Mouse (Mus musculus) hindbrain, postnatal 0 days (tissue): ENCODE measurements around the gene Itga9. TPM values are rescaled to one million over a fixed set of nuclear protein-coding genes. Genes with fewer than 3 reads are reported as not detected.

ENCODE experiments used
- ATAC-seq: fragments of 200-750 bp; cut with Nextera tagmentation; 2 replicates; pipeline ENCODE4 v1.8.0; 2017; ENCODE audit warnings: mild to moderate bottlenecking, moderate TSS enrichment, moderate library complexity
- DNase-seq: peaks from one replicate; pipeline ENCODE4 v3.0.0-alpha.2; 2015; ENCODE audit warnings: low spot score
- H3K27ac ChIP-seq: fragments of 300-500 bp; sonication (generic); 2 replicates; pipeline ENCODE4 v1.5.1; 2014; ENCODE audit warnings: mild to moderate bottlenecking
- H3K27me3 ChIP-seq: fragments of 300-500 bp; sonication (generic); 2 replicates; pipeline ENCODE4 v1.6.1; 2014; ENCODE audit warnings: low read length, mixed read lengths; ENCODE audit not compliant: insufficient read depth
- H3K36me3 ChIP-seq: fragments of 300-500 bp; sonication (generic); 2 replicates; pipeline ENCODE4 v1.6.1; 2014; ENCODE audit warnings: low read length, mixed read lengths; ENCODE audit not compliant: insufficient read depth
- H3K4me1 ChIP-seq: fragments of 300-500 bp; sonication (generic); 2 replicates; pipeline ENCODE4 v1.6.1; 2014; ENCODE audit warnings: antibody characterized with exemption, low read length, mixed read lengths; ENCODE audit not compliant: insufficient read depth
- H3K4me2 ChIP-seq: fragments of 300-500 bp; sonication (generic); 2 replicates; pipeline ENCODE4 v1.6.1; 2014; ENCODE audit warnings: low read depth, mild to moderate bottlenecking, low read length, moderate library complexity, mixed read lengths
- H3K4me3 ChIP-seq: fragments of 300-500 bp; sonication (generic); 2 replicates; pipeline ENCODE4 v1.5.1; 2014; ENCODE audit warnings: low read length
- H3K9ac ChIP-seq: fragments of 300-500 bp; sonication (generic); replicated peaks from 2 replicates; pipeline ENCODE4 v1.6.1; 2014; ENCODE audit warnings: mild to moderate bottlenecking, low read length, moderate library complexity, mixed read lengths
- H3K9me3 ChIP-seq: fragments of 300-500 bp; sonication (generic); 2 replicates; pipeline ENCODE4 v1.6.1; 2016; ENCODE audit warnings: low read length, mixed read lengths
- CTCF ChIP-seq: IDR thresholded peaks from 2 replicates; pipeline ENCODE4 v1.5.1; 2016; ENCODE audit warnings: antibody characterized with exemption, control low read depth, low read depth
- WGBS: fragments of 180-500 bp; shearing (Covaris S2); extraction: QIAGEN DNeasy Blood & Tissue Kit; methylation state at CpG from one replicate; pipeline ENCODE4 v1.1.7; 2014; 5-methylcytosine and 5-hydroxymethylcytosine counted together
- polyA plus RNA-seq: library from polyadenylated mRNA; unstranded; fragments of >200 nt; fragmentation: Nextera tagmentation; extraction: Ambion mirVana; gene quantifications from 2 replicates; pipeline ENCODE4 v1.2.1, GENCODE M21; 2015
- total RNA-seq: library from RNA; depleted of rRNA; stranded (reverse); fragments of >200 nt; gene quantifications from 2 replicates; pipeline ENCODE4 v1.2.3, GENCODE M21; 2014

The Itga9 gene
- total and polyA plus RNA-seq, 2 experiments from 2014 or later = 1.5 to 4.4 TPM

DNA sequence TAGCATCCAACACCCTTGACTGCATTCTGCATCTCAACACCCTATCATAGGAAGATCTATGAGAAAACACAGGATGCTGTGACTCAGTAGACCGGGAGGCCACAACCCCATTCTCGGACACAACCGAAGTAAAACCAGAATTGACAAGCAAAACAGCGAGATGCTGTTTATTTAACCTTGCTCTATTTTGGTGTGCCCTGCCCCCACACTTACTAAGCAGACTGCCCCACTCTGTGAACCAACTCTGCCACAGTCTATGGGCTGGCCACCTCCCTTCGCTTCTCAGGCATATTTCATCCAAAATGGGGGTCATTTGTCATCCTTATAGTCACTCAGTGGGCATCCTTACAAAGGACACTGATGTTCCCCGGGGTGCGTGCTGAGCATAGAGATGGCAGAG, 160.5 kb downstream of the Itga9 start:
- H3K4me1 ChIP-seq = peaks cover 16% of the 10 kb centered on the region
- ATAC-seq = peak; percentile 40; the same call in 1 of the 2 replicates
- no peak overlapping the region for H3K9ac ChIP-seq
- DNase-seq = peak; percentile 40
- 68% methylated on average over 7 of the region's 7 CpGs for WGBS
- no peak overlapping the region for H3K27ac ChIP-seq
- H3K4me3 ChIP-seq = no peak overlapping the region
- H3K9me3 ChIP-seq = no peaks in the 10 kb centered on the region
- TF ChIP-seq CTCF = no peak
- no peaks in the 10 kb centered on the region for H3K27me3 ChIP-seq
- no peaks in the 10 kb centered on the region for H3K36me3 ChIP-seq
- H3K4me2 ChIP-seq = no peak overlapping the region

DNA sequence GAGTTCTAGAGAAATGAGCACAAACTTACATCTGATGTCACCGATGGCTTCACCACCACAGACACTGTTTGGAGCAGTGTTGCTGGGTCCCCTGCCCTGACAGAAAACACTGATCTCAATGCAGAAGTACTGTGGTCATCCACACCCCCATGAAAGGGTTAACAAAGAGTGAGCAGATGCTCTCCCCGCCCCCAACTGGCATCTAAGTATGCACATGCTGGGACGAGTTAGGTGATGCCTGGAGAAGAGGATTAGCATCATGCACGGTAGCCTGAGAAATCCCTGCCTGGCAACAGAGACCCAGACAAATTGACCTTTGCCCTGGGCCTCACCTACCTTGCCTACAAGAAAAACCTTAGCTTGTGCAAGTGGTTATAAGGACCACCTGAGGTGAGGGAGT, 162.1 kb downstream of the Itga9 start:
- 42% methylated on average over 4 of the region's 4 CpGs for WGBS
- no peaks in the 10 kb centered on the region for H3K36me3 ChIP-seq
- no peak for TF ChIP-seq CTCF
- H3K4me2 ChIP-seq = no peak overlapping the region
- peak; percentile 29 for DNase-seq
- peaks cover 3% of the 10 kb centered on the region for H3K4me1 ChIP-seq
- H3K27ac ChIP-seq = no peak overlapping the region
- no peaks in the 10 kb centered on the region for H3K27me3 ChIP-seq
- ATAC-seq = no peak
- H3K4me3 ChIP-seq = no peak overlapping the region
- no peaks in the 10 kb centered on the region for H3K9me3 ChIP-seq
- H3K9ac ChIP-seq = no peak overlapping the region

DNA sequence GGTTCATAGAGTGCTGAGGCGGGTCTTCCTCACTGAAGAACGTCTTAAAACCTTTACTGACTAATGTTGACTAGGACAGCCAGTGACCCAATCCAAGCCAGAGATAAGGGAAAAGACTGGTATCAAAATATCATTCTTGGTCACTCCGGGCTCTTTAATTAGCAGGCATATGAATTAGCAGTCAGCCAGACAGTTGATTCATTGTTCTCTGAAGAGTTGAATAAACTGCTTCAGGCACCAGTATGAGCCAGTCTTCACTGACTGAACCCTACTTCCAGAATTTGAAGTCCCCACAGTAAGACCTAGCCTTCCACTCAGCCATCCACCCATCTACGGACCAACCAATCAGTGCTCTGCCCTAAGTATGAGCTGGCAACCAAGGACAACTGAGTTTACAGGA, 163.9 kb downstream of the Itga9 start:
- 80% methylated on average over 4 of the region's 4 CpGs for WGBS

DNA sequence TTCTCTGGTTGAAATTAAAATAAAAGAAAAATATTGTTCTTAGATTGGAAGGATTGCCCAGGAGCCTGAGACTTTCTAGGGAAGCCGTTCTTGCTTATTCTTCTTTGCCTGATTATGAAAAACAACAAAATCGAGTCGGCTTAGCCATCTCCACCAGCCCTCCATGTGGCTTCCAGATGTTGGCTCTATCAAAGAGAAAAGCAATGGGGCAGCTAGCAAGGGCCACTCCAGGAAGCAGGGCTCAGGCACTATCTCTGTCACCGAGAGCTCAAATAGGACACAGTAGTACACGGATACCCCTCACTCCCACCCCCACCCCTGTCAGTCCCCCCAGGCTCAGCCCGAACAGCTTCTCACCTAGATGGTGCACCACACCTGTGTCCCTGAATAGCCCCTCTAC, 168.2 kb downstream of the Itga9 start:
- Histone ChIP-seq H3K4me3 (no peak overlapping the region), H3K9me3 (no peaks in the 10 kb centered on the region), H3K4me2 (no peak overlapping the region), H3K27ac (no peak overlapping the region), H3K36me3 (no peaks in the 10 kb centered on the region), H3K9ac (no peak overlapping the region), H3K27me3 (no peaks in the 10 kb centered on the region), H3K4me1 (peaks cover 9% of the 10 kb centered on the region; the same call in 1 of the 2 replicates)
- DNase-seq (no peak), ATAC-seq (no peak)
- 93% methylated on average over 6 of the region's 6 CpGs for WGBS
- TF ChIP-seq CTCF = no peak

More for the DNA sequence above, 163.9 kb downstream of the Itga9 start:
- H3K4me1 ChIP-seq = no peaks in the 10 kb centered on the region
- no peak overlapping the region for H3K9ac ChIP-seq
- no peak overlapping the region for H3K27ac ChIP-seq
- no peaks in the 10 kb centered on the region for H3K9me3 ChIP-seq
- no peak overlapping the region for H3K4me2 ChIP-seq
- ATAC-seq (no peak), DNase-seq (no peak)
- no peak for TF ChIP-seq CTCF
- no peaks in the 10 kb centered on the region for H3K36me3 ChIP-seq
- H3K4me3 ChIP-seq = no peak overlapping the region
- no peaks in the 10 kb centered on the region for H3K27me3 ChIP-seq

DNA sequence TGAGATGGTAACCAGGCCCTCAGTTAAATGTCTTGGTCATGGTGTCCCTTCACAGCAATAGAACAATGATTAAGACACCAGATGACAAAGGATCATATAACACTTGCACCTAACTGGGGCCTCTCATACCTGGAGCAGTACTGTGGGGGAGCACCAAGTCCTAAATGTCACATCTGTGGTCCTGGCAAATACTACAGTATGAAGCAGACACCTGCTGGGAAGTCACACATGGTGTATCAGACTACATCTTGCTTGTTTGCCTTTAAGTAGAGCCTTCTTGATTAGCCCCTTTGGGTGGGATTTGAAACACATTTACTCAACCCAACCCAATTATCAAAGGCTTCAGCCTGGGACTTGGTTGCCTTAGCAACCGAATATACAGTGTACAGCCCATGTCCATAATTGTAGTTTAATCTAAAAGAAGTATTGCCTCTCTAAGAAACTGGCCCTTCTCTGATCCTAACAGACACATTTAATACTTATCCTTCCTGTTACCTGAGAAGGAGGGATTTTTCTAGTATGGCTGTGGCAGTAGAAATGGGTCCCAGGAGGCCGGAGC, 170.5 kb downstream of the Itga9 start:
- no peak overlapping the region for H3K4me3 ChIP-seq
- H3K9me3 ChIP-seq = no peaks in the 10 kb centered on the region
- no peak for TF ChIP-seq CTCF
- no peak overlapping the region for H3K4me2 ChIP-seq
- WGBS = 85% methylated on average over 2 of the region's 2 CpGs
- H3K27me3 ChIP-seq = no peaks in the 10 kb centered on the region
- no peak overlapping the region for H3K9ac ChIP-seq
- no peak overlapping the region for H3K27ac ChIP-seq
- no peaks in the 10 kb centered on the region for H3K36me3 ChIP-seq
- ATAC-seq (no peak), DNase-seq (peak; percentile 46)
- peaks cover 9% of the 10 kb centered on the region; the same call in 1 of the 2 replicates for H3K4me1 ChIP-seq

DNA sequence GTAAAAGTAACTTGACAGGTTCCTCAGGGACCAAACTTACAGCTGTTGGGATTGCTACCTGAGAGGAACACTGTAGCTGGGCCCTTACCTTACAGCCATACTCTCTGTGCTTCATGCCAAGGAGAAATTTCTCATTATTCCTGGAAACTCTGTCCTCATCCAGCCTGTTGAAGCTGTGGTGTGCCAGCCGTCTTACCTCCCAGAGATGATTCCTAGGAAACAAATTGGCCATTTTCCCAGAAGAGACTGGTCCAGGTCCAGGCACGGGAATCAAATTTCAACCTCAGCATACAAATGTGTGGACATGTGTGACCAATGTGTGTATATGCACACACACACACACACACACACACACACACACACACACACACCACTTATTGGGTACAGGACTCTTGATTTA, 172.1 kb downstream of the Itga9 start:
- no peak for ATAC-seq

DNA sequence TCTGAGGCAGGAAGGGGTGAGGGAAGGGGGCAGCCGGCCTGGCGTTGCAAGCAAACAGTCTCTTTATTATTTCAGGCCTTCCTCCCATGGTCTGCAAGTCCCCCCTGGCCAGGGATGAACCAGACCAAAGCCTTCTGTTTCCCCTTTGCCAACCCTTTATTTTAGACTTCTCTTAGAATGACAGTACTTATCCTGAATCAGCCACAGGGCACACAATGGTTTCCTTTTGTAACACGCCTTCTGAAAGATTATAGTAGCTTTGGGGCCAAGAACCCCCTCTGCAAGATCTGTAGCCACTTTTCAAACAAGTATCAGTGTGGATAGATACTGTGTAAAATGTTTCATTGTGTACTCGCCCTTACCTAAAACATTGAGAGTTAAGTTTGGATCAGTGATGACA, 178.1 kb downstream of the Itga9 start:
- TF ChIP-seq CTCF = no peak
- no peak for ATAC-seq
- H3K9me3 ChIP-seq = no peaks in the 10 kb centered on the region
- no peaks in the 10 kb centered on the region for H3K36me3 ChIP-seq
- no peak overlapping the region for H3K4me3 ChIP-seq
- no peak overlapping the region for H3K27ac ChIP-seq
- no peak for DNase-seq
- no peaks in the 10 kb centered on the region for H3K27me3 ChIP-seq
- peaks cover 2% of the 10 kb centered on the region; the same call in 1 of the 2 replicates for H3K4me1 ChIP-seq
- H3K4me2 ChIP-seq = no peak overlapping the region
- 58% methylated on average over 4 of the region's 4 CpGs for WGBS
- H3K9ac ChIP-seq = no peak overlapping the region

More for the DNA sequence above, 172.1 kb downstream of the Itga9 start:
- Histone ChIP-seq H3K9me3 (no peaks in the 10 kb centered on the region), H3K4me1 (peaks cover 9% of the 10 kb centered on the region; the same call in 1 of the 2 replicates), H3K4me2 (no peak overlapping the region), H3K27me3 (no peaks in the 10 kb centered on the region), H3K36me3 (no peaks in the 10 kb centered on the region), H3K4me3 (no peak overlapping the region), H3K9ac (no peak overlapping the region), H3K27ac (no peak overlapping the region)
- WGBS = 40% methylated on average over 2 of the region's 2 CpGs
- TF ChIP-seq CTCF = no peak
- DNase-seq = peak; percentile 53
